Mouse (Mus musculus) retina, adult 2 months (tissue): ENCODE results near the gene Mum1.
A peak's percentile ranks its signal among the peaks of the same experiment; 100 is the strongest.

Experiments
- DNase-seq: peaks from one replicate; pipeline ENCODE4 v3.0.0-alpha.2; 2012; ENCODE audit warnings: low read depth, low spot score

Mum1 gene

GRCm38 (mm10) chr10:80271186-80271843 is 45.1 kb downstream of the Mum1 start:
- no peak for DNase-seq

- DNase-seq = no peak
Measured at GRCm38 (mm10) chr10:80271870-80272585, 45.8 kb downstream of the Mum1 start.

GRCm38 (mm10) chr10:80273847-80274246 is 47.6 kb downstream of the Mum1 start:
- no peak for DNase-seq

GRCm38 (mm10) chr10:80276238-80276637 is 50.0 kb downstream of the Mum1 start:
- DNase-seq = no peak

- no peak for DNase-seq
Measured at GRCm38 (mm10) chr10:80278390-80278789, 52.2 kb downstream of the Mum1 start.

- DNase-seq = no peak
Measured at GRCm38 (mm10) chr10:80279273-80279672, 53.0 kb downstream of the Mum1 start.

GRCm38 (mm10) chr10:80281304-80281703 is 55.1 kb downstream of the Mum1 start:
- no peak for DNase-seq

- DNase-seq = no peak
Measured at GRCm38 (mm10) chr10:80281921-80282371, 55.7 kb downstream of the Mum1 start.

GRCm38 (mm10) chr10:80282481-80283441 is 56.5 kb downstream of the Mum1 start:
- DNase-seq = no peak

GRCm38 (mm10) chr10:80285222-80286070 is 59.2 kb downstream of the Mum1 start:
- DNase-seq = no peak

GRCm38 (mm10) chr10:80288097-80288496 is 61.9 kb downstream of the Mum1 start:
- no peak for DNase-seq

GRCm38 (mm10) chr10:80288657-80289056 is 62.4 kb downstream of the Mum1 start:
- DNase-seq = no peak

- peak; percentile 86 for DNase-seq
Measured at GRCm38 (mm10) chr10:80292251-80293146, 66.3 kb downstream of the Mum1 start, which contains the start of gene Rps15. Gene Rps15, plus strand, starts transcription at chr10:80292453.

GRCm38 (mm10) chr10:80293325-80293724 is 67.1 kb downstream of the Mum1 start:
- no peak for DNase-seq
